Mouse (Mus musculus): ENCODE measurements around the gene Prok1. TPM values are rescaled to one million over a fixed set of nuclear protein-coding genes. Genes with fewer than 3 reads are reported as not detected.

Prok1 gene
- not detected in 2 replicates for total RNA-seq (2012; rRNA removed)
- total RNA-seq (2014; rRNA removed) = not detected in 2 replicates
- not detected in 2 replicates for polyA plus RNA-seq (2012; ENCODE audit: insufficient read length, low read depth)

GRCm38 (mm10) chr3:107239607-107240006 is at the start of gene Prok1:
TSS of gene Prok1 (minus strand) at chr3:107239707.
- no peak within 1 kb of the TSS for H3K9ac ChIP-seq (ENCODE audit: insufficient read depth, low read depth)
- TF ChIP-seq ZMIZ1 (IDR thresholded peaks at IDR 0.05; ENCODE audit: low read depth, low read length) (no peak), NRF1 (IDR thresholded peaks at IDR 0.05; ENCODE audit: low read depth, low read length) (no peak), IRF4 (IDR thresholded peaks at IDR 0.05; ENCODE audit: low read depth, low read length) (no peak), USF1 (IDR thresholded peaks at IDR 0.05; ENCODE audit: low read depth, low read length) (no peak), SMC3 (IDR thresholded peaks at IDR 0.05; ENCODE audit: low read depth, low read length) (no peak), E2F4 (IDR thresholded peaks at IDR 0.05; ENCODE audit: insufficient replicate concordance, low read depth, low read length) (no peak), HCFC1 (IDR thresholded peaks at IDR 0.05; ENCODE audit: low read depth, low read length) (no peak), TCF12 (IDR thresholded peaks at IDR 0.05; ENCODE audit: low read depth, low read length) (no peak), POLR2AphosphoS2 (IDR thresholded peaks at IDR 0.05; ENCODE audit: low read depth, low read length) (no peak), ZNF384 (IDR thresholded peaks at IDR 0.05; ENCODE audit: low read depth, low read length) (no peak), PAX5 (IDR thresholded peaks at IDR 0.05; ENCODE audit: low read length) (no peak), UBTF (IDR thresholded peaks at IDR 0.05; ENCODE audit: low read depth, low read length) (no peak), NELFE (IDR thresholded peaks at IDR 0.05; ENCODE audit: low read depth, low read length) (no peak), POLR2A (IDR thresholded peaks at IDR 0.05; ENCODE audit: low read depth, low read length) (no peak), TBP (conservative IDR thresholded peaks at IDR 0.05; ENCODE audit: low read depth, low read length) (no peak), MAX (IDR thresholded peaks at IDR 0.05; ENCODE audit: low read length) (no peak), JUN (IDR thresholded peaks at IDR 0.05; ENCODE audit: insufficient read depth, low read depth, low read length) (no peak)
- no peaks in the 10 kb centered on the region for H3K4me1 ChIP-seq (ENCODE audit: control insufficient read depth in 1 of 2, insufficient read depth in 2 of 2)
- in situ Hi-C loops (cut with MboI; ENCODE audit: low pct_ligation_motif_present, low pct_unique_long_range_greater_than_20kb, low sequenced_read_pairs) (loop anchor here (10.0 kb wide), 1 partner anchor 225 kb away; no protein-coding TSS in a partner anchor), dilution Hi-C loops (cut with MboI; ENCODE audit: extremely low pct_ligation_motif_present, extremely low pct_unique_long_range_greater_than_20kb, low sequenced_read_pairs) (no loop called here)
- no peaks in the 10 kb centered on the region for H3K36me3 ChIP-seq (replicated peaks in 1 of 2; ENCODE audit: control insufficient read depth in 1 of 2, insufficient read depth in 1 of 2, low read length in 1 of 2)
- DNase-seq (ENCODE audit: extremely low read depth) = no peak
- no peak within 1 kb of the TSS for H3K4me3 ChIP-seq (replicated peaks in 1 of 3; ENCODE audit: low read depth in 2 of 3, low read length in 2 of 3, poor library complexity in 1 of 3)
- no peaks in the 10 kb centered on the region for H3K79me2 ChIP-seq (replicated peaks; ENCODE audit: control insufficient read depth, extremely low read depth, insufficient read depth, poor library complexity, severe bottlenecking)
- H3K27me3 ChIP-seq (replicated peaks) = peaks cover 23% of the 10 kb centered on the region
- no peaks in the 10 kb centered on the region for H3K9me3 ChIP-seq (replicated peaks; ENCODE audit: low read length)
- H3K4me2 ChIP-seq (ENCODE audit: insufficient read depth, low read depth, poor library complexity, severe bottlenecking) = no peak within 1 kb of the TSS
- H3K27ac ChIP-seq (ENCODE audit: insufficient read depth, low read depth) = no peak within 1 kb of the TSS

DNA sequence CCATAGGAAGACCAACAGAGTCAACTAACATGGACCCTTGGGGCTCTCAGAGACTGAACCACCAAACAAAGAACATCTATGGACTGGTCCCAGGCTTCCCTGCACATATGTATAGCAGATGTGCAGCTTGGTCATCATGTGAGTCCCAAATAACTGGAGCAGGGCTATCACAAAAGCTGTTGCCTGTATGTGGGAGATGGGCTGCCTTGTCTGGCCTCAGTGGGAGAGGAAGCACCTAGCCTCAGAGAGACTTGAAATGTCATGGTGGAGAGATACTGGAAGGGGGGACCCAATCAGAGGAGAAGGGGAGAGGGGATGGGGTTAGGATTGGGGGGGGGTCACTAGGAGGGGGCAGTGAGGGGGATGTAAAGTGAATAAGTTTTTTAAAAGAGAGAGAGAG is 47.8 kb upstream of the Prok1 start:
- H3K4me1 ChIP-seq (ENCODE audit: control insufficient read depth in 1 of 2, insufficient read depth in 2 of 2) = no peaks in the 10 kb centered on the region
- in situ Hi-C loops (cut with MboI; ENCODE audit: low pct_ligation_motif_present, low pct_unique_long_range_greater_than_20kb, low sequenced_read_pairs) = no loop called here
- no peaks in the 10 kb centered on the region for H3K79me2 ChIP-seq (replicated peaks; ENCODE audit: control insufficient read depth, extremely low read depth, insufficient read depth, poor library complexity, severe bottlenecking)
- no peak overlapping the region for H3K27ac ChIP-seq (ENCODE audit: insufficient read depth, low read depth)
- no peak overlapping the region for H3K9ac ChIP-seq (ENCODE audit: insufficient read depth, low read depth)
- no peaks in the 10 kb centered on the region for H3K27me3 ChIP-seq (replicated peaks)
- H3K36me3 ChIP-seq (replicated peaks in 1 of 2; ENCODE audit: control insufficient read depth in 1 of 2, insufficient read depth in 1 of 2, low read length in 1 of 2) = peaks cover 15 to 31% of the 10 kb centered on the region in 2 experiments
- DNase-seq (ENCODE audit: extremely low read depth) = no peak
- H3K4me2 ChIP-seq (ENCODE audit: insufficient read depth, low read depth, poor library complexity, severe bottlenecking) = no peak overlapping the region
- dilution Hi-C loops (cut with MboI; ENCODE audit: extremely low pct_ligation_motif_present, extremely low pct_unique_long_range_greater_than_20kb, low sequenced_read_pairs) = no loop called here
- H3K9me3 ChIP-seq (replicated peaks; ENCODE audit: low read length) = no peaks in the 10 kb centered on the region
- TF ChIP-seq JUN (IDR thresholded peaks at IDR 0.05; ENCODE audit: insufficient read depth, low read depth, low read length) (no peak), MAX (IDR thresholded peaks at IDR 0.05; ENCODE audit: low read length) (no peak), CTCF (conservative IDR thresholded peaks at IDR 0.05 in 1 of 2, IDR thresholded peaks at IDR 0.05 in 1 of 2; ENCODE audit: low read depth in 2 of 2, low read length in 2 of 2) (no peak), JUND (conservative IDR thresholded peaks at IDR 0.05; ENCODE audit: low read depth, low read length) (no peak), TBP (conservative IDR thresholded peaks at IDR 0.05; ENCODE audit: low read depth, low read length) (no peak)
- H3K4me3 ChIP-seq (replicated peaks in 1 of 3; ENCODE audit: low read depth in 2 of 3, low read length in 2 of 3, poor library complexity in 1 of 3) = no peak overlapping the region

Data from CH12.LX (cell line).